Mouse (Mus musculus) hindbrain, embryonic 11.5 days (tissue): Measurements from ENCODE around the gene Lctl. TPM values are rescaled to one million over a fixed set of nuclear protein-coding genes. Genes with fewer than 3 reads are reported as not detected.
A peak's percentile ranks its signal among the peaks of the same experiment; 100 is the strongest.
"Not testable (repeated sequence)": the region's sequence is repeated elsewhere in the genome, so short reads cannot be mapped to it uniquely, and the experiment has no call there.

Source experiments
- ATAC-seq: fragments of 200-750 bp; cut with Nextera tagmentation; 2 replicates; pipeline ENCODE4 v1.8.0; 2017; ENCODE audit warnings: mild to moderate bottlenecking, moderate TSS enrichment, moderate library complexity; ENCODE audit not compliant: low FRiP score
- DNase-seq: peaks from one replicate; pipeline ENCODE4 v3.0.0-alpha.2; 2015; ENCODE audit warnings: low spot score
- H3K27ac ChIP-seq: fragments of 300-500 bp; sonication (generic); 2 replicates; pipeline ENCODE4 v1.5.1; 2014; ENCODE audit warnings: mild to moderate bottlenecking, low read depth, low read length
- H3K27me3 ChIP-seq: fragments of 300-500 bp; sonication (generic); 2 replicates; pipeline ENCODE4 v1.6.1; 2014; ENCODE audit warnings: mild to moderate bottlenecking, low read length, moderate library complexity, mixed read lengths; ENCODE audit not compliant: control insufficient read depth, insufficient read depth
- H3K36me3 ChIP-seq: fragments of 300-500 bp; sonication (generic); 2 replicates; pipeline ENCODE4 v1.6.1; 2014; ENCODE audit warnings: mild to moderate bottlenecking, low read length, moderate library complexity, mixed read lengths; ENCODE audit not compliant: control insufficient read depth, insufficient read depth
- H3K4me1 ChIP-seq: fragments of 300-500 bp; sonication (generic); replicated peaks from 2 replicates; pipeline ENCODE4 v1.6.1; 2014; ENCODE audit warnings: low read length, mixed read lengths; ENCODE audit not compliant: control insufficient read depth, insufficient read depth
- H3K4me2 ChIP-seq: fragments of 300-500 bp; sonication (generic); replicated peaks from 2 replicates; pipeline ENCODE4 v1.6.1; 2014; ENCODE audit warnings: mild to moderate bottlenecking, low read depth, low read length
- H3K4me3 ChIP-seq: fragments of 300-500 bp; sonication (generic); 2 replicates; pipeline ENCODE4 v1.5.1; 2014; ENCODE audit warnings: low read depth, low read length
- H3K9ac ChIP-seq: fragments of 300-500 bp; sonication (generic); 2 replicates; pipeline ENCODE4 v1.6.1; 2014; ENCODE audit warnings: low read depth, low read length
- H3K9me3 ChIP-seq: fragments of 300-500 bp; sonication (generic); 2 replicates; pipeline ENCODE4 v1.6.1; 2016; ENCODE audit warnings: low read length; ENCODE audit not compliant: control insufficient read depth
- WGBS: fragments of 180-500 bp; shearing (Covaris S2); extraction: QIAGEN DNeasy Blood & Tissue Kit; methylation state at CpG from one replicate; pipeline ENCODE4 v1.1.7; 2014; 5-methylcytosine and 5-hydroxymethylcytosine counted together
- polyA plus RNA-seq: library from polyadenylated mRNA; unstranded; fragments of >200 nt; fragmentation: Nextera tagmentation; extraction: Ambion mirVana; gene quantifications from 2 replicates; pipeline ENCODE4 v1.2.1, GENCODE M21; 2014

The Lctl gene
- polyA plus RNA-seq, 1 experiment from 2014 or later = not detected

- 73% methylated on average over 3 of the region's 3 CpGs for whole genome bisulfite sequencing
- not testable (repeated sequence) for H3K4me1 ChIP-seq, H3K9me3 ChIP-seq, H3K4me3 ChIP-seq, H3K27ac ChIP-seq, H3K4me2 ChIP-seq, H3K27me3 ChIP-seq, H3K36me3 ChIP-seq, ATAC-seq, H3K9ac ChIP-seq, DNase-seq
These were observed 7.9 kb downstream of the Lctl start for GRCm38 (mm10) chr9:64124846-64125245.

- Histone ChIP-seq H3K27ac (no peak overlapping the region), H3K4me2 (no peak overlapping the region), H3K27me3 (no peaks in the 10 kb centered on the region), H3K9ac (no peak overlapping the region), H3K9me3 (no peaks in the 10 kb centered on the region), H3K4me1 (no peaks in the 10 kb centered on the region), H3K4me3 (no peak overlapping the region), H3K36me3 (no peaks in the 10 kb centered on the region)
- DNase-seq = no peak
- ATAC-seq = no peak
- 66% methylated on average over 3 of the region's 3 CpGs for WGBS
These were observed 8.4 kb downstream of the Lctl start for GRCm38 (mm10) chr9:64125307-64125706.

- DNase-seq = no peak
- Histone ChIP-seq H3K9ac (no peak overlapping the region), H3K4me2 (no peak overlapping the region), H3K4me1 (no peaks in the 10 kb centered on the region), H3K36me3 (no peaks in the 10 kb centered on the region), H3K27me3 (no peaks in the 10 kb centered on the region), H3K4me3 (no peak overlapping the region), H3K9me3 (no peaks in the 10 kb centered on the region), H3K27ac (no peak overlapping the region)
- WGBS = 71% methylated on average over 12 of the region's 12 CpGs
- no peak for ATAC-seq
These were observed 9.2 kb downstream of the Lctl start for GRCm38 (mm10) chr9:64126121-64126520.

GRCm38 (mm10) chr9:64131623-64132022, 14.7 kb downstream of the Lctl start:
- no peaks in the 10 kb centered on the region for H3K36me3 ChIP-seq
- no peaks in the 10 kb centered on the region for H3K4me1 ChIP-seq
- H3K9ac ChIP-seq = no peak overlapping the region
- WGBS = 78% methylated on average over 6 of the region's 6 CpGs
- no peaks in the 10 kb centered on the region for H3K9me3 ChIP-seq
- H3K4me3 ChIP-seq = no peak overlapping the region
- no peaks in the 10 kb centered on the region for H3K27me3 ChIP-seq
- H3K27ac ChIP-seq = no peak overlapping the region
- no peak overlapping the region for H3K4me2 ChIP-seq
- no peak for ATAC-seq
- DNase-seq = no peak

GRCm38 (mm10) chr9:64138896-64139295, 21.9 kb downstream of the Lctl start:
- peak; percentile 62 for DNase-seq
- not testable (repeated sequence) for H3K4me3 ChIP-seq, H3K4me1 ChIP-seq, ATAC-seq, H3K9me3 ChIP-seq, H3K27me3 ChIP-seq, H3K9ac ChIP-seq, H3K36me3 ChIP-seq, H3K27ac ChIP-seq, H3K4me2 ChIP-seq
- 11% methylated on average over 6 of the region's 6 CpGs for WGBS

- no peak for ATAC-seq
- no peak for DNase-seq
- H3K4me2 ChIP-seq = no peak overlapping the region
- H3K4me1 ChIP-seq = no peaks in the 10 kb centered on the region
- H3K4me3 ChIP-seq = no peak overlapping the region
- WGBS = 92% methylated on average over 9 of the region's 9 CpGs
- H3K27me3 ChIP-seq = no peaks in the 10 kb centered on the region
- no peaks in the 10 kb centered on the region for H3K36me3 ChIP-seq
- no peak overlapping the region for H3K27ac ChIP-seq
- H3K9me3 ChIP-seq = no peaks in the 10 kb centered on the region
- H3K9ac ChIP-seq = no peak overlapping the region
These were observed 22.9 kb downstream of the Lctl start for GRCm38 (mm10) chr9:64139879-64140278.

GRCm38 (mm10) chr9:64156641-64157040, 39.7 kb downstream of the Lctl start:
- no peaks in the 10 kb centered on the region for H3K4me1 ChIP-seq
- no peak for ATAC-seq
- no peaks in the 10 kb centered on the region for H3K9me3 ChIP-seq
- peaks cover 6% of the 10 kb centered on the region for H3K36me3 ChIP-seq
- H3K9ac ChIP-seq = no peak overlapping the region
- no peak overlapping the region for H3K4me2 ChIP-seq
- H3K4me3 ChIP-seq = no peak overlapping the region
- no peak for DNase-seq
- no peaks in the 10 kb centered on the region for H3K27me3 ChIP-seq
- no peak overlapping the region for H3K27ac ChIP-seq
- WGBS = 79% methylated on average over 1 of the region's 1 CpGs

GRCm38 (mm10) chr9:64160471-64160870, 43.5 kb downstream of the Lctl start:
- H3K4me1 ChIP-seq = no peaks in the 10 kb centered on the region
- no peaks in the 10 kb centered on the region for H3K27me3 ChIP-seq
- DNase-seq (no peak), ATAC-seq (no peak)
- peaks cover 4% of the 10 kb centered on the region; the same call in 1 of the 2 replicates for H3K36me3 ChIP-seq
- no peak overlapping the region for H3K27ac ChIP-seq
- no peak overlapping the region for H3K9ac ChIP-seq
- no peak overlapping the region for H3K4me2 ChIP-seq
- H3K9me3 ChIP-seq = no peaks in the 10 kb centered on the region
- no peak overlapping the region for H3K4me3 ChIP-seq
- whole genome bisulfite sequencing = 92% methylated on average over 5 of the region's 5 CpGs

- not testable (repeated sequence) for ATAC-seq, H3K36me3 ChIP-seq, H3K9ac ChIP-seq, H3K27ac ChIP-seq, H3K9me3 ChIP-seq, DNase-seq, H3K27me3 ChIP-seq, H3K4me3 ChIP-seq, H3K4me1 ChIP-seq, H3K4me2 ChIP-seq
- 96% methylated on average over 3 of the region's 3 CpGs for WGBS
These were observed 53.0 kb downstream of the Lctl start for GRCm38 (mm10) chr9:64169967-64170366.
